Mouse (Mus musculus): ENCODE data around the gene Gm17349. TPM values are rescaled to one million over a fixed set of nuclear protein-coding genes. Genes with fewer than 3 reads are reported as not detected.

Gene Gm17349
- polyA plus RNA-seq, 1 experiment from 2014 or later = not detected

GRCm38 (mm10) chr15:99717386-99718334, 12.4 kb upstream of the Gm17349 start, which contains the start of gene Gpd1:
TSS of gene Gpd1 (plus strand) at chr15:99717515.
- no peak within 1 kb of the TSS for H3K27ac ChIP-seq (replicated peaks)
- peaks cover 25% of the 10 kb centered on the region for H3K36me3 ChIP-seq

DNA sequence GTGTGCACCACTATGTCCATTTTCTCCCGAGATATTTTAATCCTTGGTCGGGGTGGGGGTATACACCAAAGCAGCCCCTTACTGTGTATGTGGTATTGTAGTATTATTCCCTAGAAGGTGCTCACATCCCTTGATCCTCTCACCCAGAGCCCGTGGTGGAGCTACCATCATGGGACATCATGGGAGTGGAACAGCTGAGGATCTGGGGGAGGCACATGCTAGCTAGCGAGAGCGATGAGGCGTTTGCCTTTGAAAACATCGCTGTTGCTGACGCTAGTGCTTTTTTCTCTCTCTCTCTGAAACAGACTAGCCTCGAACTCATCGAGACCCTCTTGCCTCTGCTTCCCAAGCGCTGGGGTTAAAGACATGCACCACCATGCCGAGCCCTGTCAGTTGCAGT, 11.5 kb upstream of the Gm17349 start:
- no peak overlapping the region for H3K9ac ChIP-seq
- H3K4me3 ChIP-seq (replicated peaks) = no peak overlapping the region
- H3K9me3 ChIP-seq (replicated peaks) = no peaks in the 10 kb centered on the region
- no peak for ATAC-seq (ENCODE audit: insufficient number of reproducible peaks, low FRiP score, low TSS enrichment, low read depth)
- no peaks in the 10 kb centered on the region for H3K27me3 ChIP-seq
- peaks cover 34% of the 10 kb centered on the region for H3K36me3 ChIP-seq
- 80% methylated on average over 12 of the region's 12 CpGs for WGBS
- no peak overlapping the region for H3K4me2 ChIP-seq (replicated peaks)
- H3K4me1 ChIP-seq = peaks cover 14% of the 10 kb centered on the region
- H3K27ac ChIP-seq (replicated peaks) = no peak overlapping the region

More at GRCm38 (mm10) chr15:99717386-99718334, 12.4 kb upstream of the Gm17349 start, which contains the start of gene Gpd1:
- no peak within 1 kb of the TSS for H3K9ac ChIP-seq
- 0 out of 2 replicates have a peak, but pooled peaks have one; percentile 32 for ATAC-seq (ENCODE audit: insufficient number of reproducible peaks, low FRiP score, low TSS enrichment, low read depth)
- H3K4me1 ChIP-seq = peaks cover 14% of the 10 kb centered on the region
- no peaks in the 10 kb centered on the region for H3K9me3 ChIP-seq (replicated peaks)
- no peak within 1 kb of the TSS for H3K4me2 ChIP-seq (replicated peaks)
- 66% methylated on average over 26 of the region's 26 CpGs for WGBS
- no peaks in the 10 kb centered on the region for H3K27me3 ChIP-seq
- H3K4me3 ChIP-seq (replicated peaks) = no peak within 1 kb of the TSS

GRCm38 (mm10) chr15:99715982-99716746, 10.9 kb upstream of the Gm17349 start:
- Histone ChIP-seq H3K36me3 (peaks cover 40% of the 10 kb centered on the region), H3K27ac (replicated peaks) (no peak overlapping the region), H3K4me2 (replicated peaks) (no peak overlapping the region), H3K27me3 (no peaks in the 10 kb centered on the region), H3K4me3 (replicated peaks) (no peak overlapping the region), H3K9me3 (replicated peaks) (no peaks in the 10 kb centered on the region), H3K4me1 (peaks cover 14% of the 10 kb centered on the region), H3K9ac (no peak overlapping the region)
- 55% methylated on average over 11 of the region's 11 CpGs for WGBS
- ATAC-seq (ENCODE audit: insufficient number of reproducible peaks, low FRiP score, low TSS enrichment, low read depth) = no peak

DNA sequence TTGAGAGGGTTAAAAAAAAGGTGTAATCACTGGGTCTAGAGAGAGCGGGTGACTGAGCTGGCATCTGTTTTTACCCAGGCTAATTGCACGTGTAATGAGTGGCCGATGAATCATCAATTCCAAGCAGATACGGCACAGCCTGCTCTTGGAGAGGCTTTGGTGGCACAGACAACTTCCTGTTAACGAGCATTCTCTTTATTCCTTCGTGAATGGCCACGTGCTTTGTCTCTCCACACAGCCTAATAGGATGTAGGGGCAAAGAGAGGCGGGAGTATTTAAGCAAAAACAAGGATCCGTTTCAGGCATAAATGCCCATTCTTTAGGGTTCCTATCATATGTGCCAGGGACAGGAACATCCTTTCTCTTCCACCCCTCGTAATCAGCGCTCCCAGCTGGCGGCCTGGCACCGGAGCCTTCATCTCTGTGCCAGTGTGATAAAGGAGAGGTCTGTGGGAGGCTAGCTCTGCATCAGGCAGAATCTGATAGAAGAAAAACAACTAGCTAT, 10.1 kb upstream of the Gm17349 start:
- Histone ChIP-seq H3K4me1 (peaks cover 14% of the 10 kb centered on the region), H3K36me3 (peaks cover 45% of the 10 kb centered on the region), H3K9me3 (replicated peaks) (no peaks in the 10 kb centered on the region), H3K4me2 (replicated peaks) (no peak overlapping the region), H3K27me3 (no peaks in the 10 kb centered on the region), H3K4me3 (replicated peaks) (no peak overlapping the region), H3K9ac (no peak overlapping the region), H3K27ac (replicated peaks) (no peak overlapping the region)
- ATAC-seq (ENCODE audit: insufficient number of reproducible peaks, low FRiP score, low TSS enrichment, low read depth) = no peak
- 71% methylated on average over 13 of the region's 13 CpGs for WGBS

- Histone ChIP-seq H3K4me1 (peaks cover 14% of the 10 kb centered on the region), H3K36me3 (peaks cover 50% of the 10 kb centered on the region), H3K27me3 (no peaks in the 10 kb centered on the region), H3K4me3 (replicated peaks) (no peak overlapping the region), H3K4me2 (replicated peaks) (no peak overlapping the region), H3K27ac (replicated peaks) (no peak overlapping the region), H3K9me3 (replicated peaks) (no peaks in the 10 kb centered on the region), H3K9ac (no peak overlapping the region)
- 51% methylated on average over 7 of the region's 7 CpGs for WGBS
- ATAC-seq (ENCODE audit: insufficient number of reproducible peaks, low FRiP score, low TSS enrichment, low read depth) = no peak
These were observed 9.6 kb upstream of the Gm17349 start for GRCm38 (mm10) chr15:99714858-99715257.

- Histone ChIP-seq H3K27me3 (no peaks in the 10 kb centered on the region), H3K4me2 (replicated peaks) (no peak overlapping the region), H3K4me3 (replicated peaks) (no peak overlapping the region), H3K4me1 (peaks cover 14% of the 10 kb centered on the region), H3K9ac (no peak overlapping the region), H3K27ac (replicated peaks) (no peak overlapping the region), H3K36me3 (peaks cover 57% of the 10 kb centered on the region), H3K9me3 (replicated peaks) (no peaks in the 10 kb centered on the region)
- 71% methylated on average over 4 of the region's 4 CpGs for WGBS
- ATAC-seq (ENCODE audit: insufficient number of reproducible peaks, low FRiP score, low TSS enrichment, low read depth) = no peak
These were observed 8.9 kb upstream of the Gm17349 start for GRCm38 (mm10) chr15:99714206-99714605.

DNA sequence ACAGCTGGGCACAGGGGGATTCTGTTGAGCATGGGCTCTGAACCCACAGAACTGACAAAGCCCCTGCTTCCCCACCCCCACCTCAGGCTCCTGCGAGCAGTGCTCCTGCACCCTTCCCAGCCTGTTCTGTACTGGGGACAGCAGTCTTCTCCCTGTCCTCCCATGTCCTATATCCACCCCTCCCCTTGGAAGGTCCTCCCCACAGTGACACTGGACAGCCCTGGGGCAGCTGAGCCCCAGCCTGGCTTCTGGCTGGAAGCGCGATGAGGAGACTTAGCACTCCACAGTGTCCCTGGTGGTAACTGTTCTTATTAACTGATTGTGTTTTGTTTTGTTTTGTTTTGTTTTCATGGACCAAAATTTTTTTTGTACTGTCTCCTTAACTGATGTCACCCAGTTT, 8.3 kb upstream of the Gm17349 start:
- ATAC-seq (ENCODE audit: insufficient number of reproducible peaks, low FRiP score, low TSS enrichment, low read depth) = no peak
- no peak overlapping the region for H3K4me2 ChIP-seq (replicated peaks)
- H3K27ac ChIP-seq (replicated peaks) = no peak overlapping the region

GRCm38 (mm10) chr15:99712666-99713559, 7.6 kb upstream of the Gm17349 start:
- 55% methylated on average over 13 of the region's 13 CpGs for WGBS
- peaks cover 14% of the 10 kb centered on the region for H3K4me1 ChIP-seq
- no peak overlapping the region for H3K4me3 ChIP-seq (replicated peaks)
- H3K36me3 ChIP-seq = peaks cover 68% of the 10 kb centered on the region
- no peak overlapping the region for H3K9ac ChIP-seq
- no peak overlapping the region for H3K27ac ChIP-seq (replicated peaks)
- ATAC-seq (ENCODE audit: insufficient number of reproducible peaks, low FRiP score, low TSS enrichment, low read depth) = no peak
- no peaks in the 10 kb centered on the region for H3K27me3 ChIP-seq
- H3K4me2 ChIP-seq (replicated peaks) = no peak overlapping the region
- no peaks in the 10 kb centered on the region for H3K9me3 ChIP-seq (replicated peaks)

More for the DNA sequence above, 8.3 kb upstream of the Gm17349 start:
- Histone ChIP-seq H3K36me3 (peaks cover 63% of the 10 kb centered on the region), H3K9me3 (replicated peaks) (no peaks in the 10 kb centered on the region), H3K4me1 (peaks cover 14% of the 10 kb centered on the region), H3K27me3 (no peaks in the 10 kb centered on the region), H3K9ac (no peak overlapping the region), H3K4me3 (replicated peaks) (no peak overlapping the region)
- 82% methylated on average over 3 of the region's 3 CpGs for WGBS

DNA sequence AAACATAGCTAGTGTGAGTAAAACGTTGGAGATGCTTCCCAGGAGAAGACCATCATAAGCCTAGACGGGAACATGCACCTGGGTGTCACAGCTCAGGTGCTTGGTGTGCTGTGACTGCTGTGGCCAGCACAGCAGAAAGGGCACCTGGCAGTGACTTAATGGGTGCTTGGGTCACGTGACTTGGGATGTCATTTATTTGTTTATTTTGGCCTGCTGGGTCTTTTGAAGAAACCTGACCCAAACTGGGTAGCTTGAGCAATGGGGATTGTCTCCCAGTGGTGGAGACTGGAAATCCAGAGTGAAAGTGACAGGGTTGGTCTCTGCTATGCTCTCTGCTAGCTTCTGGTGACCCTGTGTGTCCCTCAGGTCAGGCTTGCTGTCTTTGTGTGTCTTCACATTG, 6.2 kb upstream of the Gm17349 start:
- Histone ChIP-seq H3K36me3 (peaks cover 79% of the 10 kb centered on the region), H3K9me3 (replicated peaks) (no peaks in the 10 kb centered on the region), H3K27me3 (no peaks in the 10 kb centered on the region), H3K4me1 (0 out of 2 replicates have a peak, but pooled peaks cover 8% of the 10 kb centered on the region), H3K4me3 (replicated peaks) (no peak overlapping the region), H3K27ac (replicated peaks) (no peak overlapping the region), H3K9ac (no peak overlapping the region), H3K4me2 (replicated peaks) (no peak overlapping the region)
- 70% methylated on average over 3 of the region's 3 CpGs for WGBS
- no peak for ATAC-seq (ENCODE audit: insufficient number of reproducible peaks, low FRiP score, low TSS enrichment, low read depth)
